Mouse (Mus musculus): ENCODE measurements around the gene Cadps. TPM values are rescaled to one million over a fixed set of nuclear protein-coding genes. Genes with fewer than 3 reads are reported as not detected.
"Not testable (repeated sequence)": the region's sequence is repeated elsewhere in the genome, so short reads cannot be mapped to it uniquely, and the experiment has no call there.

Gene Cadps
- total RNA-seq, 2 experiments from 2014 or later = 168 to 175 TPM

- intact Hi-C loops (cut with DNase I) = no loop called here
Measured at GRCm38 (mm10) chr14:12602080-12602479, 220.8 kb downstream of the Cadps start.

DNA sequence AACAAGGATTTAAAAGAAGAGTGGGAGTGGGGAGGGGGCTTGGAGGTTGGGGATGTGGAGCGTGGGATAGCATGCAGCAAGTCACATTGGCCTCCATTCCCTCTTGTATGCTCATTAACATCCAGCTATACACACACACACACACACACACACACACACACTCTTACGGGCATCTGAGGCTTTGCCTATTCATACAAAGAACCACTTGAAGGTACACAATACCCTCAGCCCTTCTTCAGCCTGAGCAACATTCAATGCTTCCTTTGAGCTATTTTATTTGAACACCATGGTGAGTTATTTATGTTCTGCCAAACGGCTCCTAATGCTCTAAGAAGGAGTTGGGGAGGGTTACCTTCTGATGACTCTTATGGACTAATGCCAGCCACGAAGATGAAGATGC, 227.6 kb downstream of the Cadps start:
- DNase-seq = no peak
- intact Hi-C loops (cut with DNase I) = no loop called here

More at GRCm38 (mm10) chr14:12602080-12602479, 220.8 kb downstream of the Cadps start:
- no peak for DNase-seq

GRCm38 (mm10) chr14:12592472-12593075, 230.3 kb downstream of the Cadps start:
- peak; percentile 44 for DNase-seq
- intact Hi-C loops (cut with DNase I) = no loop called here

- no peak for DNase-seq
- intact Hi-C loops (cut with DNase I) = no loop called here
Measured at GRCm38 (mm10) chr14:12591829-12592228, 231.1 kb downstream of the Cadps start.

DNA sequence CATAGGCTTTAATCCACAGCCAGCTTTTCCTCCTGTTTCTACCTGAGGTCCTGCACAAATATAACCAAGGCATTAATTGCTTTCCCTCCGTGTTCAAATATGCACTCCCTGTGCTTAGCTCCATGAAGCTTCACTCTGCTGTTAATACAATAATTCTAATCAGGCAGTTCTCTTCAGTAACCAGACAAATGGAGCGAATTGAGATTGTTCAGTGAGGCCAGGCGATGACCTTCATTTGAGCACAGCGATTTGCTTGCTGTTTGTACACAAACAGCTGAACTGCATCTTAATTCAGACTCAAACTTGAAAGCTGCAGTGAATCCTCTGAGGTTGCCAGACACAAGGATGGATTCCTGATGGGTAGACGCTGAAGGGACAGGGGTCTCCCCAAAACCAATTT, 239.3 kb downstream of the Cadps start:
- intact Hi-C loops (cut with DNase I) = no loop called here
- DNase-seq = no peak

DNA sequence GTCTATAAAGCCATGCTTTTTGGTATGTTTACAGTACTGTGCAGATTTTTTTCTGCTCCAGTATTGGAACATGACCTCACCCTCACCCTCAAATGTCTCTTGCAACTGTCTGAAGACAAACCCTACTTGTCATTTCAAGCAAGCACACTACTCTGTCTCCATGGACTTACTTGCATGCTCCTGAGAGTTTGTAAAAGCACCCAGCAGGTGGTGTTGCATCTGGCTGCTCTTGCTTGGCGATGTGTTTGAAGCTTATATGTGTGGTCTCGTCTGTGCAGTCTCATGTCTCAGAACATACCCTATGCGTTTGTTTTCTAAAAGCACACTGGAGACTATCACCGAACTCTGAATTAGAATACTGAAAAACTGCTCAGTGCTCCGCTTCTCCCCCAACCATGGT, 241.2 kb downstream of the Cadps start:
- no peak for DNase-seq
- intact Hi-C loops (cut with DNase I) = no loop called here

DNA sequence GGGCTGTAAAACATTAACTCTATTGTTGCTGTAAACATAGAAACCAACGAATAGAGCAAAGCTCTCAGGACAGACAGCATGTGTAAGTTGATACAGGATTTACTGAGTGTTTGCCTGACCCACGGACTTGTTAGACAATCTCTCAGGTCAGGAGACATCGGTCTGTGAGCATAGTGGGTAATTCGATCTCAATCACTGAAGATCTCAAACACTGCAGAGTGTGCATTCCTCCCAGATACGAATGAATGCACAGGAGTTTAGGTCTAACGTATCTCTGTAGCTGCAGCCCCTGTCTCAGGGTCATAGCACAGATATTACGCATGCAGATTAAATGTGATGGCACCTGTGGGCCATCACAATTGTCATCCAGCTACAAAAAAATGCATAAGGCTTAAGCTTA, 242.1 kb downstream of the Cadps start:
- no peak for DNase-seq
- intact Hi-C loops (cut with DNase I) = no loop called here

- DNase-seq = no peak
Measured at GRCm38 (mm10) chr14:12578156-12578555, 244.7 kb downstream of the Cadps start.

GRCm38 (mm10) chr14:12577475-12578140, 245.3 kb downstream of the Cadps start:
- intact Hi-C loops (cut with DNase I) = loop anchor here (5.0 to 10.0 kb wide), 2 partner anchors 237 to 660 kb away; no protein-coding TSS in a partner anchor
- DNase-seq = no peak

More at GRCm38 (mm10) chr14:12578156-12578555, 244.7 kb downstream of the Cadps start:
- intact Hi-C loops (cut with DNase I) = loop anchor here (5.0 to 10.0 kb wide), 2 partner anchors 237 to 659 kb away; no protein-coding TSS in a partner anchor

GRCm38 (mm10) chr14:12575105-12575504, 247.8 kb downstream of the Cadps start:
- peak; percentile 39 for DNase-seq
- intact Hi-C loops (cut with DNase I) = loop anchor here (2.0 to 10.0 kb wide), 3 partner anchors 240 to 662 kb away; no protein-coding TSS in a partner anchor

DNA sequence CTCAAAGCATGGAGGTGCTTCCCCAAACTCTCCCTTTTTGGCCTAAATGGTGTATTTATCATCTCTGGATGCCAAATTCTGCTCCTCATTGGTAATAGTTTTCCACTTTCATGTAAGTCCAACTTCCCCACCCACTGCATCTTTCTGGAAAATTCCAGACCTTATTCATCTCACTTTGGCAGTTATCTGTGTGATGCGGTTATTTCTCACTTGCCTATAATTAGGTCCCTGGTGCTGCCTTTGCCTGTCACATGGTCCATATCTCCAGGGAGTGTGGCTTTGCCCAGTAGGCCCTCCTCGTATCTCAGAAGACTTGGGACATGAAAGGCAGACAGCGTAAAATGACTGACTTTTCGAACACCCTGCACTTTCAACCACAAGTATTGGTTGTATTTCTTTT, 248.5 kb downstream of the Cadps start:
- intact Hi-C loops (cut with DNase I) = loop anchor here (2.0 to 10.0 kb wide), 2 partner anchors 240 to 624 kb away; no protein-coding TSS in a partner anchor
- DNase-seq = no peak

DNA sequence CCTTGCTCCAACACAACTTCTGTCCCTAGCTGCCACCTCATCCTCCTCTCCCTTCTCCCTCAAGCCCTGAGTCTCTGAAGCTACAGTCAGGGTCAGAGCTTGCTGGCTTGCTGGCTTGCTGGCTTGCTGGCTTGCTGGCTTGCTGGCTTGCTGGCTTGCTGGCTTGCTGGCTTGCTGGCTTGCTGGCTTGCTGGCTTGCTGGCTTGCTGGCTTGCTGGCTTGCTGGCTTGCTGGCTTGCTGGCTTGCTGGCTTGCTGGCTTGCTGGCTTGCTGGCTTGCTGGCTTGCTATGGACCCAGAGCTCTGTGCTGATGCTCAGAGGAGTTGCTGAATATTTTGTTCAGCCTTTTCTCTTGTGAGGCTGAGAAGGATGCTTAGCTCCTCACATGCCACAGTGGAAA, 261.1 kb downstream of the Cadps start:
- intact Hi-C loops (cut with DNase I) = not testable (repeated sequence)

DNA sequence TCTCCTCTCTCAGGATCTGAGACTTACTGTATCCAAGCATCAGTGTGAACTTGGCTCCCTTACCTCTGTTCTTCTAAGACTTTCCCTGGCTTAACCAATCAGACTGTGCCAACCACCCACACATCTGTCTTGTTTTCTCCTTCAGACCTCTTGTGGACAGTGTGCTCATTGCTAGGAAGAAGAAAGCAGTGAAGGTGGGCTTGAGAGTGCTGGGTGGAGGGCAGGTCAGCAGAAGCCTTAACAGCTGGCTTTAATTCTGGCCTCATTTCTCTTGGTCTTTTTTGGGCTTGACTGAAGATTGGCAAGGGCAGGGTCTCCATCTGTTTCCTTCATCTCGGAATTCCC, 262.7 kb downstream of the Cadps start:
- intact Hi-C loops (cut with DNase I) = no loop called here
- DNase-seq = no peak

More for the DNA sequence above, 261.1 kb downstream of the Cadps start:
- peak; percentile 9 for DNase-seq

DNA sequence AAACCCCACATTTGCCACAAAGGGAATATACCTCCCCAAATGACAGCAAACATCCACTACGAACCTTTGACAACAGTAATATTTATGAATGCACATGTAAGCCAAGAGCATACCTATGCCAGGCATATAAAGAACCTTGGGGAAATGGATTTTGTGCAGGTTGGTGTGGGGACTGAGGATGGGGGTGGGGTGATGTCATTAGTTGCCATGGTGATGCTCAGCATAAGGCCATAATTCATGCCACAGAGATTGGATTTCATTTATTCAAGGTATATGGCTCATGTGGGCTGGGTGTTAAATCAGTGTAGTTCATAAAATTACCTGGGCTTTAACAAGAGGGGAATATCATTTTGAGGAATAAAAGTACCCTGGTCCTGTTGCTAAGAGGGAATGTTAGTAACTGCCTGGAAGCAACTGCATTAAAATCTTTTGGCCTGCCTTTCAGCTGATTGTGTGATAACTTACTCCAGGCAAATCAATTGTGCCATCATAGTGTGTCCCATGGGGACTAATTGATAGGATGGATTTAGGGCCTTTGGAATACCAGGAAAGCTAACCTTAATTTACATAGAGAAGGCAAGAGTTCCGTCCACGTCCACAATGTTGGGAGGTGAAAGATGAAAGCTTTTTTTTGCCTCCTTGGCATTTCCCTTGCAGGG, 263.2 kb downstream of the Cadps start:
- no peak for DNase-seq
- intact Hi-C loops (cut with DNase I) = no loop called here

DNA sequence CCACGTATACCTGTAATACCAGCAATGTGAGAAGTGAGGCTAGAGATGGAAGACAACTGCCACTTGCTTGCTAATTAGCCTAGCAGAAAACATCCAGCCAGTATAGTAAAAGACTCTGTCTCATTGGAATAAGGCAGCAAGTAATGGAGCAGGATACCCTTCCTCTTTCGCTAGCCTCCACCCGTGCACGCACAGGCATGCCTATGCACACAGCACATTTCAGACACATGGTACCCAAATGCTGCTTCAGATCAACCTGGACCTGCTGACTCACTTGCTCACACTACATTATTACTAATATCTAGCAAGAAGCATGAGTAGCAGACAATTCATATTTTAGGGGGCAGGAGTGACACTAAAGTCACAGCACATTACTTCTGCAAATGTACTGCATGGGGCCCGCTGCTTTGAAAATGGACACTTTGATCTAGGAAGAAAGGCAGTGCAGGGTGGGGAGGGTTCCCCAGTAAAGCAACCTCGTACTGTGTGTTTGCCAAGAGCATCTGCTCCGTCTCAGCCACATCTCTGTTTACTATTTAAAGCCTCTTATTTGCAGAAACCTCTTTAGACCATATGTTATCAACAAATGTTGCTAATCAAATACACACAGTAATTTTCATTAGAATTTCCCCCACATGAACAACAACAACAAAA, 263.8 kb downstream of the Cadps start:
- intact Hi-C loops (cut with DNase I) = no loop called here
- no peak for DNase-seq

DNA sequence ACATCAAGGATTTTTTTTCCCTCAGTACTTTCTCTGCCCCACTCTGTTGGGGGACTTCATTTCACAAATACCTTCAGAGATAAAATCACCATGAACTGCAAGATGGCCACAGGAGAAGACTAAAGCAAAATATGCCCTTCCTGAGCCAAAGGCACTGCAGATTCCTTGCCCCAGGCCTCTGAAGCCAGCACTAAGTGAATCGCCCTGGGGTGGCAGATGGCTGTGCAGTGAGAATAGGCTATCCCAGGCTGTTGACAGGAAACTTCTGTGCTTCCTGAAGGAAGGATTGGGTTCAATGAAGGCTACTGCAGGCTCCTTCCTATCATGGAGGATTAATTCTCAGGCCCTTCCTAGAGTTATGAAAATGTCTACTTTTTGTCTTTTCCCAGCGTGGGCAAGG, 268.4 kb downstream of the Cadps start:
- DNase-seq = no peak
- intact Hi-C loops (cut with DNase I) = no loop called here

GRCm38 (mm10) chr14:12551353-12551752, 271.5 kb downstream of the Cadps start:
- DNase-seq = no peak
- intact Hi-C loops (cut with DNase I) = no loop called here

GRCm38 (mm10) chr14:12550931-12551330, 271.9 kb downstream of the Cadps start:
- intact Hi-C loops (cut with DNase I) = no loop called here
- no peak for DNase-seq

- intact Hi-C loops (cut with DNase I) = no loop called here
- DNase-seq = no peak
Measured at GRCm38 (mm10) chr14:12549290-12549689, 273.6 kb downstream of the Cadps start.

GRCm38 (mm10) chr14:12547496-12547895, 275.4 kb downstream of the Cadps start:
- intact Hi-C loops (cut with DNase I) = no loop called here
- DNase-seq = no peak

DNA sequence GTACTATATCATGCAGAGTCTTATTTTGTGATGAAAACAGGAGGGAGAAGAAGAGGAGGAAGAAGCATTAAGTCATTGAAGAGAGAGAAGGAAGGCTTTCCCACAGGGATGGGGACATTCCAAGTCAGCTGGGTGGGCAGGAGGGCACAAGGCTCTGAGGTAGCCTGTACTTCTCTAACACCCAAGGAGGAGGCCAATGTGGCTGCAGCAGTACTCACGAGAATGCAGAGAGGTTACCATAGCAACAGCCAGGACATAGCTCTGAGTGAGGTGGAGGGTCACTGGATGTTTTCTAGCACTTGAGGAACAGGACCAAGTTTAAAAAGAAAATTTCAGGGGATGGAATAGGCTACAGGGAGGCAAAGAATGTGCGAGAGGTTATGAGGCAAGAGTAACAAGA, 281.1 kb downstream of the Cadps start:
- DNase-seq = no peak
- intact Hi-C loops (cut with DNase I) = no loop called here

Data from left cerebral cortex, postnatal 4 days (tissue).